Mouse (Mus musculus) kidney, postnatal 0 days (tissue): ENCODE measurements around the gene Pink1. TPM values are rescaled to one million over a fixed set of nuclear protein-coding genes. Genes with fewer than 3 reads are reported as not detected.

Experiments
- ATAC-seq: fragments of 200-750 bp; cut with Nextera tagmentation; replicated peaks from 2 replicates; pipeline ENCODE4 v1.8.0; 2017; ENCODE audit warnings: low read depth, moderate number of reproducible peaks, moderate TSS enrichment, moderate library complexity; ENCODE audit not compliant: low FRiP score
- DNase-seq: peaks from one replicate; pipeline ENCODE4 v3.0.0-alpha.2; 2016; ENCODE audit warnings: low spot score
- H3K27ac ChIP-seq: fragments of 300-500 bp; sonication (generic); 2 replicates; pipeline ENCODE4 v1.5.1; 2014; ENCODE audit warnings: mild to moderate bottlenecking
- H3K27me3 ChIP-seq: fragments of 300-500 bp; sonication (generic); 2 replicates; pipeline ENCODE4 v1.6.1; 2014; ENCODE audit warnings: low read length, mixed read lengths; ENCODE audit not compliant: insufficient read depth
- H3K36me3 ChIP-seq: fragments of 300-500 bp; sonication (generic); 2 replicates; pipeline ENCODE4 v1.6.1; 2014; ENCODE audit warnings: low read length, mixed read lengths; ENCODE audit not compliant: insufficient read depth
- H3K4me1 ChIP-seq: fragments of 300-500 bp; sonication (generic); replicated peaks from 2 replicates; pipeline ENCODE4 v1.6.1; 2014; ENCODE audit warnings: antibody characterized with exemption, low read length, mixed read lengths; ENCODE audit not compliant: insufficient read depth
- H3K4me2 ChIP-seq: fragments of 300-500 bp; sonication (generic); 2 replicates; pipeline ENCODE4 v1.6.1; 2014; ENCODE audit warnings: mild to moderate bottlenecking, low read length, moderate library complexity, mixed read lengths
- H3K4me3 ChIP-seq: fragments of 300-500 bp; sonication (generic); replicated peaks from 2 replicates; pipeline ENCODE4 v1.5.1; 2014; ENCODE audit warnings: low read depth, low read length
- H3K9ac ChIP-seq: fragments of 300-500 bp; sonication (generic); 2 replicates; pipeline ENCODE4 v1.6.1; 2014; ENCODE audit warnings: low read depth, low read length
- H3K9me3 ChIP-seq: fragments of 300-500 bp; sonication (generic); replicated peaks from 2 replicates; pipeline ENCODE4 v1.6.1; 2016; ENCODE audit warnings: low read length, inconsistent platforms, mixed read lengths
- CTCF ChIP-seq: IDR thresholded peaks from 2 replicates; pipeline ENCODE4 v1.5.1; 2016; ENCODE audit warnings: antibody characterized with exemption, low read depth, mild to moderate bottlenecking, moderate library complexity
- WGBS: fragments of 180-500 bp; shearing (Covaris S2); extraction: QIAGEN DNeasy Blood & Tissue Kit; methylation state at CpG from one replicate; pipeline ENCODE4 v1.1.7; 2014; 5-methylcytosine and 5-hydroxymethylcytosine counted together
- polyA plus RNA-seq: library from polyadenylated mRNA; unstranded; fragments of >200 nt; fragmentation: Nextera tagmentation; extraction: Ambion mirVana; gene quantifications from 2 replicates; pipeline ENCODE4 v1.2.1, GENCODE M21; 2015

Gene Pink1
- polyA plus RNA-seq, 1 experiment from 2014 or later, result 139 TPM

GRCm38 (mm10) chr4:138366561-138366960 lies 40.5 kb upstream of the Pink1 start:
- H3K4me1 ChIP-seq, result no peaks in the 10 kb centered on the region
- no peak overlapping the region for H3K27ac ChIP-seq
- H3K9me3 ChIP-seq, result no peaks in the 10 kb centered on the region
- H3K36me3 ChIP-seq, result no peaks in the 10 kb centered on the region
- 75% methylated on average over 2 of the region's 2 CpGs for WGBS
- H3K27me3 ChIP-seq, result no peaks in the 10 kb centered on the region
- no peak overlapping the region for H3K9ac ChIP-seq
- ATAC-seq, result no peak
- no peak overlapping the region for H3K4me2 ChIP-seq
- no peak overlapping the region for H3K4me3 ChIP-seq
- no peak for DNase-seq
- no peak for TF ChIP-seq CTCF

DNA sequence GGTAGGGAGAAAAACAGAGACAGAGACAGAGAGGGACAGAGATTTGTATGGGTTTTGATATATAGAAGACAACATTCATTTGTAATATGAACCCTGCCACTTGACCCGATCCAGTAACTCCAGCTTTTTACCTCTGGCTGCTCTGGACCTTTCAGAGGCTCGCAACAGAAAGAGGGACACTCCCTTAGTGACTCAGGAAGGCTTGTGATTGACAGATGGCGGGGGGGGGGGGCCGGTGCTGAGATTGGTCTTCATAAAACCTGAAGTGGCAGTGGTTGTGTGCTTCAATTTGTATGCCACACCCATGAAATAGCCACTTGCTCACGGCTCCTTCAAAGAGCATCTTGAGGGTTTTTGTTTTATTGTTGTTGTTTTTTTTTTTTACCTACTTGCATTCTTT lies 37.4 kb upstream of the Pink1 start:
- Histone ChIP-seq H3K36me3 (no peaks in the 10 kb centered on the region), H3K4me3 (no peak overlapping the region), H3K4me1 (0 out of 2 replicates have a peak, but pooled peaks cover 3% of the 10 kb centered on the region), H3K27me3 (no peaks in the 10 kb centered on the region), H3K9ac (no peak overlapping the region), H3K27ac (no peak overlapping the region), H3K4me2 (no peak overlapping the region), H3K9me3 (no peaks in the 10 kb centered on the region)
- TF ChIP-seq CTCF, result no peak
- DNase-seq (no peak), ATAC-seq (no peak)
- WGBS, result 27% methylated on average over 5 of the region's 5 CpGs

- ATAC-seq, result no peak
- WGBS, result 62% methylated on average over 7 of the region's 7 CpGs
Measured at GRCm38 (mm10) chr4:138362883-138363282, 36.8 kb upstream of the Pink1 start.

DNA sequence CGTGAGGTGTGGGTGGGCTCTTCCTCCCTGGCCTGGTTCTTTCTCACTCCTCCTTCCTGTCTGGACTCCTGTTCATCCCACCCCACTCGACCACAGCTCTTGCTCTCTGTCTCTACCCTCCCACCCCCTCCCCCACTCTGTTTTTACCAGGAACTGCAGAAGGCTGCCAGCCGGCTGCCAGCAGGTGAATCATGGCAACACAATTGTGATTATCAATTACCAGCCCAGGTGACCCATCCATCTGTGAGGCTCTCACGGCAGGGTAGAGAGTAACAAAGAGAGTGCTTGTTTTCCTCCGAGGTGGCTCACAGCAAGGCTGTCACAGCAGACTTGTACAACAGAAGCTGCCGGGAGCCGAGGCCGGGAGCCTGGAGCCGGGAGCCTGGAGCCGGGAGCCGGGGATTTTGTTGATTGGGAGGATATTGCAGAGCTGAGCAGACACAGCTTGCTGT lies 35.3 kb upstream of the Pink1 start:
- no peak overlapping the region for H3K4me3 ChIP-seq
- no peak overlapping the region for H3K27ac ChIP-seq
- DNase-seq (no peak), ATAC-seq (no peak)
- H3K4me1 ChIP-seq, result 0 out of 2 replicates have a peak, but pooled peaks cover 3% of the 10 kb centered on the region
- H3K9ac ChIP-seq, result no peak overlapping the region
- no peaks in the 10 kb centered on the region for H3K27me3 ChIP-seq
- no peaks in the 10 kb centered on the region for H3K36me3 ChIP-seq
- no peak overlapping the region for H3K4me2 ChIP-seq
- TF ChIP-seq CTCF, result no peak
- no peaks in the 10 kb centered on the region for H3K9me3 ChIP-seq
- 11% methylated on average over 11 of the region's 11 CpGs for WGBS

More at GRCm38 (mm10) chr4:138362883-138363282, 36.8 kb upstream of the Pink1 start:
- H3K4me1 ChIP-seq, result 0 out of 2 replicates have a peak, but pooled peaks cover 3% of the 10 kb centered on the region
- H3K4me3 ChIP-seq, result no peak overlapping the region
- TF ChIP-seq CTCF, result no peak
- H3K36me3 ChIP-seq, result no peaks in the 10 kb centered on the region
- no peaks in the 10 kb centered on the region for H3K9me3 ChIP-seq
- no peak overlapping the region for H3K9ac ChIP-seq
- no peak overlapping the region for H3K4me2 ChIP-seq
- no peak overlapping the region for H3K27ac ChIP-seq
- no peak for DNase-seq
- no peaks in the 10 kb centered on the region for H3K27me3 ChIP-seq

- no peak overlapping the region for H3K27ac ChIP-seq
- H3K9me3 ChIP-seq, result no peaks in the 10 kb centered on the region
- ATAC-seq (no peak), DNase-seq (no peak)
- no peak for TF ChIP-seq CTCF
- no peak overlapping the region for H3K4me3 ChIP-seq
- WGBS, result 80% methylated on average over 3 of the region's 3 CpGs
- no peaks in the 10 kb centered on the region for H3K36me3 ChIP-seq
- H3K27me3 ChIP-seq, result no peaks in the 10 kb centered on the region
- H3K4me2 ChIP-seq, result no peak overlapping the region
- H3K9ac ChIP-seq, result no peak overlapping the region
- H3K4me1 ChIP-seq, result 0 out of 2 replicates have a peak, but pooled peaks cover 3% of the 10 kb centered on the region
Measured at GRCm38 (mm10) chr4:138358176-138358575, 32.1 kb upstream of the Pink1 start.

DNA sequence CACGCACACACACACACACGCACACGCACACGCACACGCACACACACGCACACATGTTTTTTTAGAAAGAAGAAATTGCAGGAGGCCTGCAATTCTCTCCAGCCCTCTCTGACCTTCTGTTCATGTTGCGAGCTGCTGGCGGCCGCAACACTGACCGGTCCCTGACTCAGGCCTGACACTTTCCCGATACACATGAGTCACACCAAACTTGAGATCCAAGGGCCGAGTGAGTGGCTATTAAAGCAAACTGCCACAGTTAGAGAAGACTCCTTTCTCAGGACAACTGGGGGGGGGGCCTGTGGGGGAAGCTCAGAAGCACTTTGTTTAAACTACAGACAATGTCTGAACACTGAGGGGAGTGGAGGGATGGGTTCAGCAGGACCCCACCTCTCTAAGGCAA lies 30.4 kb upstream of the Pink1 start:
- Histone ChIP-seq H3K27me3 (no peaks in the 10 kb centered on the region), H3K9me3 (no peaks in the 10 kb centered on the region), H3K9ac (no peak overlapping the region), H3K4me3 (no peak overlapping the region), H3K4me1 (0 out of 2 replicates have a peak, but pooled peaks cover 3% of the 10 kb centered on the region), H3K27ac (no peak overlapping the region), H3K36me3 (no peaks in the 10 kb centered on the region), H3K4me2 (no peak overlapping the region)
- 79% methylated on average over 12 of the region's 12 CpGs for WGBS
- TF ChIP-seq CTCF, result no peak
- DNase-seq (no peak), ATAC-seq (no peak)

DNA sequence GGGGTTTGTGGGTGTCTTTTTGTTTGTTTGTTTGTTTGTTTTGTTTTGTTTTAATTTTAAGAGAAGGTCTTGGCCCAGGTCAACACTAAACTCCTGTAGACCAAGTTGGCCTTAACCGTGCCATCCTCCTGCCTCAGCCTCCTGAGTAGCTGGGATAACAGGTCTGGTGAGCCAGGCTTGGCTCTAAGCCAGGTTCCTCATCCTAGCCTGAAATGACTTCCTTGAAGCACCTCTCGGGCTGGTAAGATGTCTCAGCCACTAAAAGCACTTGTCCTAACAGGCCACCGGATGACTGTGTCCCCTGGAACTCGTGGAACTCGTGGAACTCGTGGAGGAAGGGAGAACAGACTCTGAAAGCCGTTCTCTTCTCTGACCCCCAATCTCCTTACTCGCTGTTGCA lies 30.0 kb upstream of the Pink1 start:
- no peak overlapping the region for H3K4me3 ChIP-seq
- no peak overlapping the region for H3K9ac ChIP-seq
- DNase-seq (no peak), ATAC-seq (no peak)
- TF ChIP-seq CTCF, result no peak
- no peak overlapping the region for H3K27ac ChIP-seq
- WGBS, result 82% methylated on average over 8 of the region's 8 CpGs
- H3K4me2 ChIP-seq, result no peak overlapping the region
- no peaks in the 10 kb centered on the region for H3K4me1 ChIP-seq
- H3K27me3 ChIP-seq, result no peaks in the 10 kb centered on the region
- no peaks in the 10 kb centered on the region for H3K9me3 ChIP-seq
- H3K36me3 ChIP-seq, result no peaks in the 10 kb centered on the region
